Mouse (Mus musculus): ENCODE data around the gene Cpt2. TPM values are rescaled to one million over a fixed set of nuclear protein-coding genes. Genes with fewer than 3 reads are reported as not detected.
A peak's percentile ranks its signal among the peaks of the same experiment; 100 is the strongest.

The Cpt2 gene
- total RNA-seq, 2 experiments from 2014 or later, result 140 to 144 TPM

DNA sequence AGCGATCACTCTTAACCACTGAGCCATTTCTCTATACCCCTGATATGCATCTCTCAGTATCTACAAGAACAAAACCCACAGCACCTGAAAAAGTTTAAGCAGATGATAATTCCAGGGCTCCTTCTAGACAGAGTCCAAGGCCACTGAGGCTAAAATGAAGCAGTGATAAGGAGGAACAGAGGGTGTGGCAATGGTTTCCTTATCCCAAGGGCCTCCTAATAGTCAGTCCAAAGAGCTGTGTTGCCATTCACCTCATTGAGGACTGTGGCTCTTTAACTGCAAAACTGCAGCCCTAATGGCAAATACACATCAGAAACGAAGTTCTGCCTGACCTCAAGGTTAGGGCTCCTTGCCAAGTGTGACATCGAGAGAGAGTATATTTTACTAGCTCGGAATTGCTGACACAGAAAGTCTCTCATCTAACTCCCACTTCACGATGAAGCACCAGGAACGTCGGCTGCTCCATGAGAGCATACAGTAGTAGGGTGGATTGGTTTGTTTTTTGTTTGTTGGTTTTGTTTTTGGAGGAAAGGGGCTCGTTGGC, 2.2 kb downstream of the Cpt2 start:
- DNase-seq, result peak; percentile 68

DNA sequence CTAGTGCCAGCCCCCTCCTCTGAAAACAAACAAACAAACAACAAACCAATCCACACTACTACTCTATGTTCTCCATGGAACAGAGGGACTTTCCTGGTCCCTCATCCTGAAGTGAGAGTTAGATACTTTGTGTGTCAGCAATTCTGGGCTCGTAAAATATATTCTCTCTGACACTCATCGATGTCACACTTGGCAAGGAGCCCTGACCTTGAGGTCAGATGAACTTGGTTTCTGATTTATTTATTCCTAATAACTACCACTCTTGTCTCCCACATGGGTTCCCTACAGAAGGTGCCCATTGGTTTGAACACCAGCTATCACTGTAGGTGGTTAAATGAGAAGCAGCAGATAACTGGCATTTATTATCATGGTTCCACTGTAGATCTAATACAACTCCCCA, 3.1 kb downstream of the Cpt2 start:
- DNase-seq, result peak; percentile 23

- DNase-seq, result no peak
Measured at GRCm38 (mm10) chr4:107910020-107910419, 13.4 kb downstream of the Cpt2 start.

DNA sequence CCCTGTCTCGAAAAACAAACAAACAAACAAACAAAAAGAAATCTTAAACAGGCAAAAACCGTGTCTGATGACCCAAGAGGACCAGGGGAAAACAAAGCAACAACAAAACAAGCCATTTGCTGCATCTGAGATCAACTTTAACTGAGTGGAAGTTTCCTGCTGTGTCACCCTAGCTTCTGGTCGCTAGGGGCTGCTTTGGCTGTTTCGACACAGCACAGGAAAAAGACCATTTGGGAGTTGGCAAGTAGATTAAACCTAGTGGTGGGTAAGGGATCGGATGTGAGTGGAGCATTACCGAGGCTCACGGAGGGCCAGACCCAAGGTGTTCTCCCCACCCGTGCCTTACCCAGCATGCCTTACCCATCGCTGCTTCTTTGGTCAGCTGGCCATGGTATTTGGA, 16.8 kb downstream of the Cpt2 start:
- DNase-seq, result no peak

DNA sequence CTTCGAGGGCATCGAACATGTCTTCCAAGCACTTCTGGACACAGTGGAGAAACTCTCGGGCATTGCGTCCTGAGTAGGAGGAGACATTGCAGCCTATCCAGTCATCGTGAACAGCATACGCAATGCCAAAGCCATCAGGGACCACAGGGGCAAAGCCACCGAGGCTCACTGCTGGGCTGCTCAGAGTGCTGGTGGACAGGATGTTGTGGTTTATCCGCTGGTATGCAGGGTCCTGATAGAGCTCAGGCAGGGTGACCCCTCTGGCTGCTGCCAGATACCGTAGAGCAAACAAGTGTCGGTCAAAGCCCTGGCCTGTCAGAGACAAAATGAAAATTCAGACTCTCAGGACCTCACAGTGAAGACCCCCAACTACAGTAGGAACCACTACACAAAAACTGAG, 19.2 kb downstream of the Cpt2 start:
- no peak for DNase-seq

GRCm38 (mm10) chr4:107900206-107900605, 23.2 kb downstream of the Cpt2 start:
- DNase-seq, result no peak

DNA sequence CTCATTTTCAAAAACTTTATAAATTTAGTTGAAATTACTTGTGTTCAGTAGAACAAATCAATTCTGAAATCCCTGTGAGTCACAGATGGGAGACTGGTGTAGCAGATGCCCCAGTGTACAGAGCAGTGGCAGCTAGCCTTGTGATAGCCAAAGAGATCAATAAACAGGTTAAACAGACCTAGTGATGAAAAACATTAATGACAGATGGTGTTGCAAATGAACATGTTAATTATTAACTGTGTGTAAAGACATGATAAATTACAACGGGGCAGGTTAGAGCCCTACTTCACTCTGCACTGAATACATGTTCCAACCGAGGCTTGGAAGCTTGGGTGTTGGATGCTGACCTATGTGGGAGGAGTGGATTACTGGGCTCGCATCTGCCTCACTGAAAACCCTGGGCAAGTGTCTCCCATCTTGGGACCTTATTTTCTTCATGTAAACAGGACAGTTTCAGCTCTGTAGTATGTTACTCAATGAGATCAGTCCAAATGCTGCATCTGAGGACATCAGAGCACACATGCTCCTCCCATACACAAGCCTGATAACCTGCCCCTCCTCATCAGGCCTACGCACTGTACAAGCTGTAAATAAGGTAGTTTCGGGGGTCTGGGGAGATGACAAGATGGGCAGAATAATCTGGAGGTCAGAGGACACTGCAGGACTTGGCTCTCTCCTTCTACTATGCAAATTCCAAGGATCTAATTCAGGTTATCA, 24.0 kb downstream of the Cpt2 start:
- DNase-seq, result no peak

GRCm38 (mm10) chr4:107892663-107893062, 30.7 kb downstream of the Cpt2 start:
- DNase-seq, result no peak

DNA sequence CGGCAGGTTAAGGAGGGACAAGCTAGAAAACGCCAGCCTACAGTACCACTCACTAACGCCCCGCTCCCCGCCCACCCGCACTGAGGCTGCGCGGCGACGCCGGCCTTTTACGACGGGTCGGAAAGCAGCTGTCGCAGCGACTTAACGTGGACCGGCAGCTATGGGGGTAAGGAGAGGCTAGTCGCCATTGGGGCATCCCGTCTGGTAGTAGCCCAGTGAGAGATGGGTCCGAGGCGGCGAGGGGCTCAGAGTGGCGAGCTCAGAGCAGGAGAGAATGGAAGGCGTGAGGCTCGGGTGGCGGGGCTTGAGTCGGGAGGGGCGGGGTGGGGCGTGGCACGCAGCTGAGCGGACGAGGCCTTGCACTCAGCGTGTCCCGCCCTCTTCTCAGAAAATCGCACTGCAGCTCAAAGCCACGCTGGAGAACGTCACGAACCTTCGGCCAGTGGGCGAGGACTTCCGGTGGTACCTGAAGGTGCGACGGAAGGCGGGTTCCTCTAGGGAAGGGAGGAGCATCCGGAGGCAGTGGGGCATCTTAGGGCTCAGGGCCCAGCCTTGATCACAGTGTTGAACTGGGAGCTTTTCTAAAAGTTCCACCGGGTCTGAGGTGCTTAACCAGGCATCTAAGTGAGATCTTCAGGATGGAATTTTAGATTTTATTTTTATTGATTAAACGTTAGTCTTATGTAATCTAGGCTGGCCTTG, 33.5 kb downstream of the Cpt2 start, which contains the start of gene 0610037L13Rik:
TSS of gene 0610037L13Rik (plus strand) at position 83 of the 702 bp plus-strand sequence.
- DNase-seq, result peak; percentile 93

GRCm38 (mm10) chr4:107889385-107889730, 34.1 kb downstream of the Cpt2 start:
- no peak for DNase-seq

GRCm38 (mm10) chr4:107886371-107886770, 37.0 kb downstream of the Cpt2 start:
- no peak for DNase-seq

DNA sequence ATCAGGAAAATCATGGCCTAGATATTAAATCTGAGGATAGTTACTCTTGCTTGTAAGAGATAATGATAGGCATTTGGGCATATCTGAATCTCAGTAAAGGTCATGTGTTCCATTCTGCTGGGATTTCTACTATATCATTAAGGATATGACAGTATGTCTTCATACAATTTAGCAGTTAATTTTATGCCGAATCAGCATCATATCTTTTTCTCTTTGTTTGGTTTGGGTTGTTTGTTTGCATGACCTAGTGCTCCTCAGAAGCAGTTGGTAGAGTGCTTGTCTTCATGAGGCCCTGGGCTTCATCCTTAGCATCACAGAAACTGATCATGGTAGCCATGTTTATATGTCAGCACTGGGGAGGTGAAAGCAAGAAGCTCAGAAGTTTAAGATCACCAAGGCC, 41.8 kb downstream of the Cpt2 start:
- no peak for DNase-seq

GRCm38 (mm10) chr4:107879254-107880050, 44.0 kb downstream of the Cpt2 start, which contains the start of gene Magoh:
Gene Magoh, plus strand, starts transcription at chr4:107879755.
- DNase-seq, result peak; percentile 97

DNA sequence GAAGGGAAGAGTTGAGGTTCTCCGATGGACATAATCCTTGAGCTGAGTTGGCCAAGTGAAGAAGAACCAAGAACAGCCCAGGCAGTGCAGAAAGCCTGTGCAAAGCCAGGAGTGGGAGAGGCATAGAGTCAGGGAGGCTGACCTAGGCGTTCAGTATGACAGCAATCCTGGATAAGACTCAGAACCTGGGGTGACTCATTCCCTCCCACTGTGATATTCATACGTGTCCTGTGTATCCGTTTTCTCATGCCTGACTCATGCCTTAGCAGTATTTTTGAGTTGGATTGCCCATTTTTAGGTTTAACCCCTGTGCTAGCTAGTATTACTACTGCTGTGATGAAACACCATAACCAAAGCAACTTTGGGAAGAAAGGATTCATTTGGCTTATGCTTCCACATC, 58.5 kb downstream of the Cpt2 start:
- no peak for DNase-seq

- no peak for DNase-seq
Measured at GRCm38 (mm10) chr4:107858995-107859394, 64.4 kb downstream of the Cpt2 start.

DNA sequence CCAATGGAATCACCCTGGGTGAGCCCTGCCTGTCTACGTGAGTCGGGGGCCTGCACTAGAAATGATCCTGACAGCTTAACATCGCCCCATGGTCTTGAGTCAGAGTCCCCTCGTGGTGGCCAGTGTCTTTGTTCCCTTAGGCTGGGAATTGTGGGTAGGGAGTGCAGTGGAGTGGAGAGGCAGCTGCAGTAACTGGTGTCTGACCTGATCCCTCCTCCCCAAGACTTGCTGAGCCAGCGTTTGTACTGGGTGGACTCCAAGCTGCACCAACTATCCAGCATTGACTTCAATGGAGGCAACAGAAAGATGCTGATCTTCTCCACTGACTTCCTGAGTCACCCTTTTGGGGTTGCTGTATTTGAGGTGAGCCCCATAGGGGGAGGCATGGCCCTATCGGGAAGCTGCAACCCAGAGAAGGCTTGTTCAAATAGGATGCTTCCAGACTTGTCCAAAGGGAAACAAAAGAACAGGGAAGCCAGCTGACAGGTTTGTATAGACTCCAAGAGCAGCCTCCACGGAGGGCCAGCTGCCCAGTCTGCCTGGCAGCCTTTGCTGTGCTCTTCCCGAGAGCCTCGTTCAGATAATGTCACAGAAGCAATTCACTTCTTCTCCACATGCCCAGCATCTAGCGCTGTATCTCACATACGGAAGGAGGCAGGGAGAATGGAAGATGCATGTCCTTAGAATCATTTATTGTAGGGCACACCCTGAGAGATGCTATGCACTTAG, 66.3 kb downstream of the Cpt2 start:
- no peak for DNase-seq

Other genes with a start within 250 kb of the Cpt2 start
- not detected for gene Dmrtb1, start 239.4 kb downstream of the Cpt2 start, total RNA-seq (2021)
- gene Lrp8, start 121.3 kb downstream of the Cpt2 start, total RNA-seq (2021), result 1 to 10 TPM; 1.7 to 1.8 TPM
- 10 to 100 TPM; 69.6 to 79.9 TPM for gene Magoh, start 43.9 kb downstream of the Cpt2 start, total RNA-seq (2021)
- gene 0610037L13Rik, start 33.8 kb downstream of the Cpt2 start, total RNA-seq (2021), result 10 to 100 TPM; 70.7 to 77.2 TPM
- gene Slc1a7, start 44.7 kb upstream of the Cpt2 start, total RNA-seq (2021), result not detected
- gene Podn, start 172.8 kb upstream of the Cpt2 start, total RNA-seq (2021), result 10 to 100 TPM in 1 of 2 experiments, 1 to 10 TPM in 1; 10.0 to 10.8 TPM
- 100 to 1,000 TPM; 119 to 132 TPM for gene Scp2, start 221.4 kb upstream of the Cpt2 start, total RNA-seq (2021)
- 10 to 100 TPM; 22.1 to 27.9 TPM for gene Echdc2, start 241.8 kb upstream of the Cpt2 start, total RNA-seq (2021)

Data from heart, postnatal 4 days (tissue).